Mouse (Mus musculus): ENCODE measurements around the gene Gmds. TPM values are rescaled to one million over a fixed set of nuclear protein-coding genes. Genes with fewer than 3 reads are reported as not detected.

Gene Gmds
- polyA plus RNA-seq, 1 experiment from 2014 or later, result 41.0 TPM

GRCm38 (mm10) chr13:31888500-31888899, 450.0 kb downstream of the Gmds start:
- Histone ChIP-seq H3K9ac (no peak overlapping the region), H3K27ac (no peak overlapping the region), H3K9me3 (no peaks in the 10 kb centered on the region), H3K36me3 (no peaks in the 10 kb centered on the region), H3K4me1 (no peaks in the 10 kb centered on the region), H3K4me3 (no peak overlapping the region), H3K4me2 (no peak overlapping the region), H3K27me3 (no peaks in the 10 kb centered on the region)
- no peak for ATAC-seq (ENCODE audit: insufficient number of reproducible peaks, insufficient read depth, low FRiP score, low TSS enrichment, low read depth)
- 77% methylated on average over 3 of the region's 3 CpGs for WGBS

GRCm38 (mm10) chr13:31885769-31886168, 452.8 kb downstream of the Gmds start:
- WGBS, result 74% methylated on average over 1 of the region's 1 CpGs
- no peaks in the 10 kb centered on the region for H3K9me3 ChIP-seq
- H3K4me2 ChIP-seq, result no peak overlapping the region
- H3K27ac ChIP-seq, result no peak overlapping the region
- ATAC-seq (ENCODE audit: insufficient number of reproducible peaks, insufficient read depth, low FRiP score, low TSS enrichment, low read depth), result no peak
- no peak overlapping the region for H3K4me3 ChIP-seq
- H3K4me1 ChIP-seq, result no peaks in the 10 kb centered on the region
- no peaks in the 10 kb centered on the region for H3K36me3 ChIP-seq
- no peaks in the 10 kb centered on the region for H3K27me3 ChIP-seq
- H3K9ac ChIP-seq, result no peak overlapping the region

GRCm38 (mm10) chr13:31878805-31879477, 459.6 kb downstream of the Gmds start:
- H3K4me3 ChIP-seq, result no peak overlapping the region
- H3K27ac ChIP-seq, result no peak overlapping the region
- H3K4me1 ChIP-seq, result peaks cover 10% of the 10 kb centered on the region
- H3K9me3 ChIP-seq, result no peaks in the 10 kb centered on the region
- no peak overlapping the region for H3K9ac ChIP-seq
- 81% methylated on average over 8 of the region's 8 CpGs for WGBS
- H3K27me3 ChIP-seq, result no peaks in the 10 kb centered on the region; the same call in 1 of the 2 replicates
- no peak overlapping the region for H3K4me2 ChIP-seq
- H3K36me3 ChIP-seq, result no peaks in the 10 kb centered on the region
- ATAC-seq (ENCODE audit: insufficient number of reproducible peaks, insufficient read depth, low FRiP score, low TSS enrichment, low read depth), result no peak

- H3K27me3 ChIP-seq, result no peaks in the 10 kb centered on the region; the same call in 1 of the 2 replicates
- H3K4me1 ChIP-seq, result peaks cover 10% of the 10 kb centered on the region
- ATAC-seq (ENCODE audit: insufficient number of reproducible peaks, insufficient read depth, low FRiP score, low TSS enrichment, low read depth), result 0 out of 2 replicates have a peak, but pooled peaks have one; percentile 56
- H3K36me3 ChIP-seq, result no peaks in the 10 kb centered on the region
- H3K4me2 ChIP-seq, result no peak overlapping the region
- no peak overlapping the region for H3K9ac ChIP-seq
- H3K27ac ChIP-seq, result no peak overlapping the region
- 39% methylated on average over 4 of the region's 4 CpGs for WGBS
- no peaks in the 10 kb centered on the region for H3K9me3 ChIP-seq
- H3K4me3 ChIP-seq, result no peak overlapping the region
Measured at GRCm38 (mm10) chr13:31877061-31877460, 461.5 kb downstream of the Gmds start.

GRCm38 (mm10) chr13:31874427-31874826, 464.1 kb downstream of the Gmds start:
- 75% methylated on average over 3 of the region's 3 CpGs for WGBS
- no peak overlapping the region for H3K9ac ChIP-seq
- no peak for ATAC-seq (ENCODE audit: insufficient number of reproducible peaks, insufficient read depth, low FRiP score, low TSS enrichment, low read depth)

GRCm38 (mm10) chr13:31873269-31873668, 465.3 kb downstream of the Gmds start:
- H3K36me3 ChIP-seq, result no peaks in the 10 kb centered on the region
- no peaks in the 10 kb centered on the region for H3K9me3 ChIP-seq
- no peak overlapping the region for H3K9ac ChIP-seq
- H3K4me3 ChIP-seq, result no peak overlapping the region
- H3K27me3 ChIP-seq, result no peaks in the 10 kb centered on the region; the same call in 1 of the 2 replicates
- no peak for ATAC-seq (ENCODE audit: insufficient number of reproducible peaks, insufficient read depth, low FRiP score, low TSS enrichment, low read depth)
- 66% methylated on average over 1 of the region's 1 CpGs for WGBS
- no peak overlapping the region for H3K4me2 ChIP-seq
- no peak overlapping the region for H3K27ac ChIP-seq
- peaks cover 10% of the 10 kb centered on the region for H3K4me1 ChIP-seq

More at GRCm38 (mm10) chr13:31874427-31874826, 464.1 kb downstream of the Gmds start:
- H3K4me3 ChIP-seq, result no peak overlapping the region
- no peaks in the 10 kb centered on the region; the same call in 1 of the 2 replicates for H3K27me3 ChIP-seq
- no peak overlapping the region for H3K27ac ChIP-seq
- no peaks in the 10 kb centered on the region for H3K36me3 ChIP-seq
- H3K4me2 ChIP-seq, result no peak overlapping the region
- peaks cover 10% of the 10 kb centered on the region for H3K4me1 ChIP-seq
- H3K9me3 ChIP-seq, result no peaks in the 10 kb centered on the region

GRCm38 (mm10) chr13:31864786-31865185, 473.8 kb downstream of the Gmds start:
- H3K4me3 ChIP-seq, result no peak overlapping the region
- peaks cover 3% of the 10 kb centered on the region for H3K27me3 ChIP-seq
- H3K9me3 ChIP-seq, result no peaks in the 10 kb centered on the region
- 86% methylated on average over 5 of the region's 5 CpGs for WGBS
- no peak overlapping the region for H3K4me2 ChIP-seq
- peaks cover 10% of the 10 kb centered on the region; the same call in 1 of the 2 replicates for H3K4me1 ChIP-seq
- no peaks in the 10 kb centered on the region for H3K36me3 ChIP-seq
- no peak overlapping the region for H3K9ac ChIP-seq
- ATAC-seq (ENCODE audit: insufficient number of reproducible peaks, insufficient read depth, low FRiP score, low TSS enrichment, low read depth), result no peak
- no peak overlapping the region for H3K27ac ChIP-seq

GRCm38 (mm10) chr13:31863461-31863860, 475.1 kb downstream of the Gmds start:
- peaks cover 3% of the 10 kb centered on the region for H3K27me3 ChIP-seq
- ATAC-seq (ENCODE audit: insufficient number of reproducible peaks, insufficient read depth, low FRiP score, low TSS enrichment, low read depth), result no peak
- WGBS, result 29% methylated on average over 9 of the region's 9 CpGs
- no peaks in the 10 kb centered on the region for H3K9me3 ChIP-seq
- peaks cover 14% of the 10 kb centered on the region; the same call in 1 of the 2 replicates for H3K4me1 ChIP-seq
- no peak overlapping the region for H3K27ac ChIP-seq
- 0 out of 2 replicates have a peak overlapping the region, but pooled peaks have one; percentile 20 for H3K4me2 ChIP-seq
- H3K36me3 ChIP-seq, result no peaks in the 10 kb centered on the region
- H3K9ac ChIP-seq, result no peak overlapping the region
- H3K4me3 ChIP-seq, result no peak overlapping the region

- H3K36me3 ChIP-seq, result no peaks in the 10 kb centered on the region
- H3K9ac ChIP-seq, result no peak overlapping the region
- H3K27me3 ChIP-seq, result peaks cover 7% of the 10 kb centered on the region
- peaks cover 14% of the 10 kb centered on the region; the same call in 1 of the 2 replicates for H3K4me1 ChIP-seq
- 83% methylated on average over 5 of the region's 5 CpGs for WGBS
- ATAC-seq (ENCODE audit: insufficient number of reproducible peaks, insufficient read depth, low FRiP score, low TSS enrichment, low read depth), result no peak
- H3K9me3 ChIP-seq, result no peaks in the 10 kb centered on the region
- no peak overlapping the region for H3K4me2 ChIP-seq
- no peak overlapping the region for H3K4me3 ChIP-seq
- no peak overlapping the region for H3K27ac ChIP-seq
Measured at GRCm38 (mm10) chr13:31860200-31860599, 478.3 kb downstream of the Gmds start.

- Histone ChIP-seq H3K9ac (no peak overlapping the region), H3K27ac (no peak overlapping the region), H3K4me1 (peaks cover 4% of the 10 kb centered on the region; the same call in 1 of the 2 replicates), H3K9me3 (no peaks in the 10 kb centered on the region), H3K27me3 (peaks cover 11% of the 10 kb centered on the region; the same call in 1 of the 2 replicates), H3K4me2 (no peak overlapping the region), H3K36me3 (no peaks in the 10 kb centered on the region), H3K4me3 (no peak overlapping the region)
- WGBS, result 39% methylated on average over 4 of the region's 4 CpGs
- ATAC-seq (ENCODE audit: insufficient number of reproducible peaks, insufficient read depth, low FRiP score, low TSS enrichment, low read depth), result no peak
Measured at GRCm38 (mm10) chr13:31854000-31854399, 484.5 kb downstream of the Gmds start.

GRCm38 (mm10) chr13:31853564-31853963, 485.0 kb downstream of the Gmds start:
- no peak overlapping the region for H3K4me2 ChIP-seq
- H3K36me3 ChIP-seq, result no peaks in the 10 kb centered on the region
- ATAC-seq (ENCODE audit: insufficient number of reproducible peaks, insufficient read depth, low FRiP score, low TSS enrichment, low read depth), result no peak
- 18% methylated on average over 2 of the region's 2 CpGs for WGBS
- peaks cover 11% of the 10 kb centered on the region; the same call in 1 of the 2 replicates for H3K27me3 ChIP-seq
- H3K9ac ChIP-seq, result no peak overlapping the region
- H3K4me3 ChIP-seq, result no peak overlapping the region
- peaks cover 4% of the 10 kb centered on the region; the same call in 1 of the 2 replicates for H3K4me1 ChIP-seq
- H3K9me3 ChIP-seq, result no peaks in the 10 kb centered on the region
- no peak overlapping the region for H3K27ac ChIP-seq

Measured in embryonic facial prominence, embryonic 13.5 days (tissue).